Mouse (Mus musculus) midbrain, embryonic 16.5 days (tissue): ENCODE data around the gene Slc2a6. TPM values are rescaled to one million over a fixed set of nuclear protein-coding genes. Genes with fewer than 3 reads are reported as not detected.

Source experiments
- polyA plus RNA-seq: library from polyadenylated mRNA; unstranded; fragments of >200 nt; fragmentation: Nextera tagmentation; extraction: Ambion mirVana; gene quantifications from 2 replicates; pipeline ENCODE4 v1.2.1, GENCODE M21; 2015

Slc2a6 gene
- polyA plus RNA-seq, 1 experiment from 2014 or later, result 12.8 TPM

Other genes with a start within 250 kb of the Slc2a6 start
- gene Abo, start 163.0 kb downstream of the Slc2a6 start, polyA plus RNA-seq, result not detected in 2 replicates
- gene Surf6, start 125.1 kb downstream of the Slc2a6 start, polyA plus RNA-seq, result 30.7 and 32.6 TPM in 2 replicates
- 134 and 137 TPM in 2 replicates for gene Med22, start 117.3 kb downstream of the Slc2a6 start, polyA plus RNA-seq
- gene Rpl7a, start 117.2 kb downstream of the Slc2a6 start, polyA plus RNA-seq, result 376 and 399 TPM in 2 replicates
- 58.6 and 59.2 TPM in 2 replicates for gene Surf2, start 111.6 kb downstream of the Slc2a6 start, polyA plus RNA-seq
- 90.1 and 97.5 TPM in 2 replicates for gene Surf1, start 111.5 kb downstream of the Slc2a6 start, polyA plus RNA-seq
- gene Surf4, start 94.1 kb downstream of the Slc2a6 start, polyA plus RNA-seq, result 99.9 and 103 TPM in 2 replicates
- 0.38 and 0.41 TPM in 2 replicates for gene Stkld1, start 94.0 kb downstream of the Slc2a6 start, polyA plus RNA-seq
- 35.8 and 36.4 TPM in 2 replicates for gene Rexo4, start 63.6 kb downstream of the Slc2a6 start, polyA plus RNA-seq
- gene Adamts13, start 54.6 kb downstream of the Slc2a6 start, polyA plus RNA-seq, result not detected in 2 replicates
- gene Cacfd1, start 18.1 kb downstream of the Slc2a6 start, polyA plus RNA-seq, result 103 and 116 TPM in 2 replicates
- 0.24 TPM in 1 of 2 replicates, not detected in the other for gene Mymk, start 44.2 kb upstream of the Slc2a6 start, polyA plus RNA-seq
- 10.6 and 10.8 TPM in 2 replicates for gene Adamtsl2, start 51.4 kb upstream of the Slc2a6 start, polyA plus RNA-seq
- 5.0 and 8.1 TPM in 2 replicates for gene Fam163b, start 114.5 kb upstream of the Slc2a6 start, polyA plus RNA-seq
- 0.36 and 0.88 TPM in 2 replicates for gene Dbh, start 137.2 kb upstream of the Slc2a6 start, polyA plus RNA-seq
- gene Sardh, start 220.3 kb upstream of the Slc2a6 start, polyA plus RNA-seq, result 4.8 and 5.1 TPM in 2 replicates